Mouse (Mus musculus) heart, postnatal 0 days (tissue): ENCODE results near the gene Odaph.

Source experiments
- CTCF ChIP-seq: IDR thresholded peaks from 2 replicates; pipeline ENCODE4 v1.5.1; 2016; ENCODE audit warnings: antibody characterized with exemption, control low read depth, low read depth
- EP300 ChIP-seq: IDR thresholded peaks from 2 replicates; pipeline ENCODE4 v1.6.1; 2016; ENCODE audit warnings: antibody characterized with exemption, low read depth

- TF ChIP-seq EP300 (no peak), CTCF (peak; percentile 76)
Measured at GRCm38 (mm10) chr5:92003011-92003410, 15.7 kb downstream of the Odaph start.
